Mouse (Mus musculus): ENCODE data around the gene Lag3. TPM values are rescaled to one million over a fixed set of nuclear protein-coding genes. Genes with fewer than 3 reads are reported as not detected.

Lag3 gene
- polyA plus RNA-seq, 1 experiment from 2014 or later, result 3.9 TPM

GRCm38 (mm10) chr6:124890997-124891396 is 20.5 kb downstream of the Lag3 start:
- Histone ChIP-seq H3K27me3 (ENCODE audit: control insufficient read depth, insufficient read depth, low read depth, low read length) (no peaks in the 10 kb centered on the region), H3K4me3 (ENCODE audit: low read depth, low read length) (no peak overlapping the region), H3K27ac (ENCODE audit: low read length) (no peak overlapping the region), H3K36me3 (ENCODE audit: control insufficient read depth, insufficient read depth, low read length) (no peaks in the 10 kb centered on the region), H3K9me3 (replicated peaks; ENCODE audit: control insufficient read depth, low read length, poor library complexity, severe bottlenecking) (no peaks in the 10 kb centered on the region), H3K4me1 (ENCODE audit: control insufficient read depth, insufficient read depth, low read length) (no peaks in the 10 kb centered on the region), H3K9ac (ENCODE audit: low read depth, low read length) (no peak overlapping the region), H3K4me2 (ENCODE audit: low read length) (no peak overlapping the region)
- 55% methylated on average over 6 of the region's 6 CpGs for WGBS
- no peak for ATAC-seq

DNA sequence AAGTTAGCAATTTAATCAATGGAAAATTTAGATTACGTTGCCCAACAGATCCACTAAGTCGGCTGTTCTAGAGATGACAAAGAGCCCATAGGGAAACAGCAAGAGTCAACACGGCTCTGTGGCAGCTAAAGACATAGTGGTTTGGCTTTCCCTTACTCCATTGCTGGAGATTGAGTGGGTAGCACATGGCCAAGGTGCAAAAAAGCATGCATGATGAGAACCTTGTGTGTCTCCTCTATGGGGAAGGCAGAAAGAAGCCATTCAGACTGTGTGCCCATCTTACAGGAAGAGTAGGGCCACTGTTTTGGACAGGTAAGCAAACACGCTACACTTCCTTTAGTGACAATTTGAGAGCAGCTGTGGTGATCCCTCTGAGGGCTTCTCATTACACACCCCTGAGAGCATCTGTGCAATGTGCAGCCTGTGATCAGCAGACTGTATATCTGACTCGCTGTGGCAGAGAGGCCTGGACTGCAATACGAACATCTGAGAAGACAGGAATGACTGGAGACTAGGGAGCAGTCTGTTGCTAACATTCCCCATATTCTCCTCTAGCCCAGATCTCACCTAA is 22.9 kb downstream of the Lag3 start:
- Histone ChIP-seq H3K27ac (ENCODE audit: low read length) (no peak overlapping the region), H3K4me2 (ENCODE audit: low read length) (no peak overlapping the region), H3K36me3 (ENCODE audit: control insufficient read depth, insufficient read depth, low read length) (no peaks in the 10 kb centered on the region), H3K9me3 (replicated peaks; ENCODE audit: control insufficient read depth, low read length, poor library complexity, severe bottlenecking) (no peaks in the 10 kb centered on the region), H3K4me3 (ENCODE audit: low read depth, low read length) (no peak overlapping the region), H3K9ac (ENCODE audit: low read depth, low read length) (no peak overlapping the region), H3K4me1 (ENCODE audit: control insufficient read depth, insufficient read depth, low read length) (no peaks in the 10 kb centered on the region), H3K27me3 (ENCODE audit: control insufficient read depth, insufficient read depth, low read depth, low read length) (no peaks in the 10 kb centered on the region)
- no peak for ATAC-seq
- 89% methylated on average over 6 of the region's 6 CpGs for WGBS

GRCm38 (mm10) chr6:124887986-124888385 is 23.5 kb downstream of the Lag3 start, which contains the start of gene Cd4:
Gene Cd4, minus strand, starts transcription at chr6:124888221.
- no peak for ATAC-seq
- no peaks in the 10 kb centered on the region for H3K4me1 ChIP-seq (ENCODE audit: control insufficient read depth, insufficient read depth, low read length)
- no peaks in the 10 kb centered on the region for H3K36me3 ChIP-seq (ENCODE audit: control insufficient read depth, insufficient read depth, low read length)
- H3K27me3 ChIP-seq (ENCODE audit: control insufficient read depth, insufficient read depth, low read depth, low read length), result no peaks in the 10 kb centered on the region
- H3K27ac ChIP-seq (ENCODE audit: low read length), result no peak within 1 kb of the TSS
- no peaks in the 10 kb centered on the region for H3K9me3 ChIP-seq (replicated peaks; ENCODE audit: control insufficient read depth, low read length, poor library complexity, severe bottlenecking)
- H3K4me3 ChIP-seq (ENCODE audit: low read depth, low read length), result no peak within 1 kb of the TSS
- no peak within 1 kb of the TSS for H3K4me2 ChIP-seq (ENCODE audit: low read length)
- H3K9ac ChIP-seq (ENCODE audit: low read depth, low read length), result no peak within 1 kb of the TSS
- 88% methylated on average over 9 of the region's 9 CpGs for WGBS

DNA sequence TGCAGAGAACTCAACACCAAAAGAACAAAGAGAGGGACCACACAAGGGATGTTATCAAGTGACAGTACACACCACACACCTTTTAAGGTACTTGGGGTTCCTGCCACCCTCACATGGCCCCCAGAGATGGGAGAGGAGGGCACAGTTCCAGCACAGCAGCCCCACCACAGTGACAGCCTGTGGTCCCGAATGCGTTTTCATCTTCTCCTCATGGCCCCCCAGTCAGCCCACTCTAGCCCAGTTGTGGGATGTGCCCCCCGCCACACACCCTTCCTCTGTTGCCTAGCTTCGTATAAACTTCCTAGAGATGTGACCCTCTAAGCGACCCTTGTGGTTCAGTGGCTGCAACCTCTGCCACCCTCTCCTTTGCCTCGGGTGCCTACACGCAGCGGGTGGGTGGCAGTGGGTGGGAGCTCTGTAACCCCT is 25.5 kb downstream of the Lag3 start:
- Histone ChIP-seq H3K9ac (ENCODE audit: low read depth, low read length) (no peak overlapping the region), H3K27me3 (ENCODE audit: control insufficient read depth, insufficient read depth, low read depth, low read length) (no peaks in the 10 kb centered on the region), H3K4me3 (ENCODE audit: low read depth, low read length) (no peak overlapping the region), H3K4me2 (ENCODE audit: low read length) (no peak overlapping the region), H3K4me1 (ENCODE audit: control insufficient read depth, insufficient read depth, low read length) (no peaks in the 10 kb centered on the region), H3K9me3 (replicated peaks; ENCODE audit: control insufficient read depth, low read length, poor library complexity, severe bottlenecking) (no peaks in the 10 kb centered on the region), H3K36me3 (ENCODE audit: control insufficient read depth, insufficient read depth, low read length) (no peaks in the 10 kb centered on the region), H3K27ac (ENCODE audit: low read length) (no peak overlapping the region)
- 92% methylated on average over 8 of the region's 8 CpGs for WGBS
- no peak for ATAC-seq

GRCm38 (mm10) chr6:124884714-124885500 is 26.6 kb downstream of the Lag3 start:
- H3K36me3 ChIP-seq (ENCODE audit: control insufficient read depth, insufficient read depth, low read length), result no peaks in the 10 kb centered on the region
- H3K27me3 ChIP-seq (ENCODE audit: control insufficient read depth, insufficient read depth, low read depth, low read length), result no peaks in the 10 kb centered on the region
- no peak overlapping the region for H3K27ac ChIP-seq (ENCODE audit: low read length)
- no peaks in the 10 kb centered on the region for H3K9me3 ChIP-seq (replicated peaks; ENCODE audit: control insufficient read depth, low read length, poor library complexity, severe bottlenecking)
- H3K4me3 ChIP-seq (ENCODE audit: low read depth, low read length), result no peak overlapping the region
- 75% methylated on average over 10 of the region's 10 CpGs for WGBS
- H3K9ac ChIP-seq (ENCODE audit: low read depth, low read length), result no peak overlapping the region
- no peak for ATAC-seq
- no peaks in the 10 kb centered on the region for H3K4me1 ChIP-seq (ENCODE audit: control insufficient read depth, insufficient read depth, low read length)
- H3K4me2 ChIP-seq (ENCODE audit: low read length), result no peak overlapping the region

DNA sequence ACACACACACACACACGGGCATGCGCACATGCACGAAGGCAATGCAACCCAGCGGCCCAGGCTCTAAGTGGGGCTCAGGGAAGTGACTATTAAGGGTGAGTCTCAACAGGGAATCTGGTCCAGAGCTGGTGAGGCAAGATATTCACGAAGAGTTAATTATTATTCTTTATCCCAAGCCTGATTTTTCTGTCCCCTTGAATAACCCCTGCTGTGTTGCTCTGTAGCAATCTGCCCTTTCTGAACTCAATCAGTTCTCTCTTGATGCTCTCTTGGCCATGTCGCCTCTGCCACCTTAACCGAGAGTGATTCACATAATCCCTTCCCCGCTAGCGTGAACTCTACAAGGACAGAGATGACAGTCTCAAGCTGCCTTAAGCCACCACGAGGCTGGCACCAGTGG is 28.2 kb downstream of the Lag3 start:
- no peak for ATAC-seq
- H3K9ac ChIP-seq (ENCODE audit: low read depth, low read length), result no peak overlapping the region
- H3K9me3 ChIP-seq (replicated peaks; ENCODE audit: control insufficient read depth, low read length, poor library complexity, severe bottlenecking), result no peaks in the 10 kb centered on the region
- no peak overlapping the region; the same call in 1 of the 2 replicates for H3K27ac ChIP-seq (ENCODE audit: low read length)
- no peaks in the 10 kb centered on the region for H3K36me3 ChIP-seq (ENCODE audit: control insufficient read depth, insufficient read depth, low read length)
- no peaks in the 10 kb centered on the region for H3K27me3 ChIP-seq (ENCODE audit: control insufficient read depth, insufficient read depth, low read depth, low read length)
- H3K4me3 ChIP-seq (ENCODE audit: low read depth, low read length), result no peak overlapping the region
- H3K4me1 ChIP-seq (ENCODE audit: control insufficient read depth, insufficient read depth, low read length), result no peaks in the 10 kb centered on the region
- H3K4me2 ChIP-seq (ENCODE audit: low read length), result no peak overlapping the region
- WGBS, result 37% methylated on average over 6 of the region's 10 CpGs

DNA sequence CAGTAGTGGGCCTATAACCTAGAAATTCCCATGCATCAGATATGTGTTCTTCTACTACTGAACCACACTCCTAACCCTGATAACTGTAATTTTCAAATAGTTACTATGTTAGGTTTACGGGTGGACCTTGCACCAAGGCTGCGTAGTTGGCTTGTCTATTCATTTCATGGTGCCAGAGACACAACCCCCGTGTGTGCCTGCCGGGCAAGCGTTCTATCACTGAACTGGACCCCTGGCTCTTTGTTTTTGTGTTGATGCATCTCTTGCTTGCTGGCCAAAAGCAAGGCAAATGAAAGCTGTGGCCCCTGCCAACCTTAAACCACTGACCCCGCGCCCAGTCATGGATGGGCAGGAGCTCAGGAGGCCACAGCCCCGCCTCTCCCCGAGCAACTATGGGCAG is 29.7 kb downstream of the Lag3 start:
- no peaks in the 10 kb centered on the region for H3K36me3 ChIP-seq (ENCODE audit: control insufficient read depth, insufficient read depth, low read length)
- 88% methylated on average over 9 of the region's 9 CpGs for WGBS
- no peaks in the 10 kb centered on the region for H3K27me3 ChIP-seq (ENCODE audit: control insufficient read depth, insufficient read depth, low read depth, low read length)
- H3K4me1 ChIP-seq (ENCODE audit: control insufficient read depth, insufficient read depth, low read length), result no peaks in the 10 kb centered on the region
- no peak overlapping the region for H3K4me2 ChIP-seq (ENCODE audit: low read length)
- no peak overlapping the region for H3K4me3 ChIP-seq (ENCODE audit: low read depth, low read length)
- no peak overlapping the region for H3K27ac ChIP-seq (ENCODE audit: low read length)
- no peaks in the 10 kb centered on the region for H3K9me3 ChIP-seq (replicated peaks; ENCODE audit: control insufficient read depth, low read length, poor library complexity, severe bottlenecking)
- ATAC-seq, result no peak
- H3K9ac ChIP-seq (ENCODE audit: low read depth, low read length), result no peak overlapping the region

- no peaks in the 10 kb centered on the region for H3K9me3 ChIP-seq (replicated peaks; ENCODE audit: control insufficient read depth, low read length, poor library complexity, severe bottlenecking)
- no peak overlapping the region for H3K4me3 ChIP-seq (ENCODE audit: low read depth, low read length)
- H3K4me1 ChIP-seq (ENCODE audit: control insufficient read depth, insufficient read depth, low read length), result no peaks in the 10 kb centered on the region
- no peak overlapping the region for H3K9ac ChIP-seq (ENCODE audit: low read depth, low read length)
- H3K27ac ChIP-seq (ENCODE audit: low read length), result no peak overlapping the region
- ATAC-seq, result no peak
- 65% methylated on average over 6 of the region's 6 CpGs for WGBS
- no peak overlapping the region for H3K4me2 ChIP-seq (ENCODE audit: low read length)
- no peaks in the 10 kb centered on the region for H3K27me3 ChIP-seq (ENCODE audit: control insufficient read depth, insufficient read depth, low read depth, low read length)
- no peaks in the 10 kb centered on the region for H3K36me3 ChIP-seq (ENCODE audit: control insufficient read depth, insufficient read depth, low read length)
Measured at GRCm38 (mm10) chr6:124879390-124879789, 32.1 kb downstream of the Lag3 start.

DNA sequence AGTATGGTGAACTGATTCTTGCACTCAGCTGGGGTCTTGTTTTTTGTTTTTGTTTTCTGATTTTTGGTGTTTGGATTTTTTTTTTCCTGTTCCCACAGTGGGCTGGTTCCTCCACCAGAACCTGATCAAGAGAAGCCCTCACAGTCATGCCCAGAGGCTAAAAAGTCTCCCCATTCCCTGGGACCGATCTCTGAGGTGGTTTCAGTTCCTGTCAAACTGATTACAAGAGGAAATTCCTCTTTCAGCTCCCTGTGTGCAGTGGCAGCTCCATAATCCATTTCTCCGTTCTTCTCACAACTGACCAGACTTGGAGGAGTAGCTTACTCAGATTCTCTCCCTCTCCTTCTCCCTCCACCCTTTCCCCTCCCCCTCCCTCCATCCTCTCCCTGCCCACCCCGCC is 37.2 kb downstream of the Lag3 start:
- Histone ChIP-seq H3K27ac (ENCODE audit: low read length) (no peak overlapping the region), H3K4me3 (ENCODE audit: low read depth, low read length) (no peak overlapping the region), H3K9ac (ENCODE audit: low read depth, low read length) (no peak overlapping the region), H3K4me2 (ENCODE audit: low read length) (no peak overlapping the region), H3K9me3 (replicated peaks; ENCODE audit: control insufficient read depth, low read length, poor library complexity, severe bottlenecking) (no peaks in the 10 kb centered on the region), H3K36me3 (ENCODE audit: control insufficient read depth, insufficient read depth, low read length) (no peaks in the 10 kb centered on the region), H3K27me3 (ENCODE audit: control insufficient read depth, insufficient read depth, low read depth, low read length) (no peaks in the 10 kb centered on the region), H3K4me1 (ENCODE audit: control insufficient read depth, insufficient read depth, low read length) (no peaks in the 10 kb centered on the region)
- ATAC-seq, result no peak
- 62% methylated on average over 2 of the region's 3 CpGs for WGBS

All from midbrain, embryonic 16.5 days (tissue).